Mouse (Mus musculus): Measurements from ENCODE around the gene Gimap9. TPM values are rescaled to one million over a fixed set of nuclear protein-coding genes. Genes with fewer than 3 reads are reported as not detected.
A peak's percentile ranks its signal among the peaks of the same experiment; 100 is the strongest.

Gene Gimap9
- polyA plus RNA-seq, 1 experiment, result 1.7 TPM

DNA sequence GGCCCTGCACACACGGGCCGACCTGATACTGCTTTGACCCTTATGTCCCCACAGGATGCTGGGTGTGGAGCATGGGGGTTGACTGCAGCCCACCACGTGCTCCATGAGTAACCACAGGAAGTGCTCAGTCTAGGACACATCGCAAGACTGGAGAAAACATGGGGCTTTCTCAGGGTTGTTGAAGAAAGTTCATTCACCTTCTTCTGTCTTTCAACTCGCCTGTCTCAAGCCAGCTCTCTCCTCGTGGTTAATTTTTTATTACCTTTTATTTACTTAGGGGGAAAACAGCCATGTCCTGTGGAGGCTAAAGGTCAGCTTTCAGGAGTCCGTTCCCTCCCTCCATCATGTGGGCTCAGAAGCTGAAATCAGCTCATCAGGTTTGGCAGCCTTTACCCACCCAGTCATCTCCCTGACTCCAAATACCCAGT is 9.8 kb upstream of the Gimap9 start:
- DNase-seq (ENCODE audit: low read depth), result no peak
- TF ChIP-seq POLR2A (IDR thresholded peaks at IDR 0.05; ENCODE audit: borderline replicate concordance, extremely low read depth, insufficient read depth, insufficient read length, poor library complexity, severe bottlenecking) (no peak), CTCF (IDR thresholded peaks at IDR 0.05; ENCODE audit: borderline replicate concordance, extremely low read depth, insufficient read depth, insufficient read length) (no peak)

DNA sequence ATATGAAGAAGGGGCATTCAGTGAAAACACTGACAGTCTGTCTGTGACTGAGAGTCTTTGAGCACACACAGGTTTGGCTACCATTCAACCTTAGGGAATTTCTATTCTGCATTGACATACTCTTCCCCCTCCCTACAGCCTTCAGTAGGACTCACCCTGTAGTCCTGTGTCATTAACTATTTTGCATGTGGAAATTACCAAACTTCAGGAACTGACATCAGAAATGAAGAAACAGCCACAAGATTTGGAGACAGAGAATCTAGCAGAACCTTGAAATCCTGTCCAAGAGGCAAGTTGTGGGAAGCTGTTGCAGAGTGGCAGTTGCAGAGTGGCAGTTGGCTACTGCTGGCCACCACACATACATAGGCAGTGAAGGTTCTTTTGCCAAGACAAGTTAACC is 7.9 kb upstream of the Gimap9 start:
- no peak for DNase-seq (ENCODE audit: low read depth)
- TF ChIP-seq CTCF (IDR thresholded peaks at IDR 0.05; ENCODE audit: borderline replicate concordance, extremely low read depth, insufficient read depth, insufficient read length), result no peak
- TF ChIP-seq POLR2A (IDR thresholded peaks at IDR 0.05; ENCODE audit: borderline replicate concordance, extremely low read depth, insufficient read depth, insufficient read length, poor library complexity, severe bottlenecking), result no peak

GRCm38 (mm10) chr6:48669446-48669969 is 6.4 kb upstream of the Gimap9 start:
- DNase-seq (ENCODE audit: low read depth), result no peak
- TF ChIP-seq CTCF (IDR thresholded peaks at IDR 0.05; ENCODE audit: borderline replicate concordance, extremely low read depth, insufficient read depth, insufficient read length) (no peak), POLR2A (IDR thresholded peaks at IDR 0.05; ENCODE audit: borderline replicate concordance, extremely low read depth, insufficient read depth, insufficient read length, poor library complexity, severe bottlenecking) (no peak)

DNA sequence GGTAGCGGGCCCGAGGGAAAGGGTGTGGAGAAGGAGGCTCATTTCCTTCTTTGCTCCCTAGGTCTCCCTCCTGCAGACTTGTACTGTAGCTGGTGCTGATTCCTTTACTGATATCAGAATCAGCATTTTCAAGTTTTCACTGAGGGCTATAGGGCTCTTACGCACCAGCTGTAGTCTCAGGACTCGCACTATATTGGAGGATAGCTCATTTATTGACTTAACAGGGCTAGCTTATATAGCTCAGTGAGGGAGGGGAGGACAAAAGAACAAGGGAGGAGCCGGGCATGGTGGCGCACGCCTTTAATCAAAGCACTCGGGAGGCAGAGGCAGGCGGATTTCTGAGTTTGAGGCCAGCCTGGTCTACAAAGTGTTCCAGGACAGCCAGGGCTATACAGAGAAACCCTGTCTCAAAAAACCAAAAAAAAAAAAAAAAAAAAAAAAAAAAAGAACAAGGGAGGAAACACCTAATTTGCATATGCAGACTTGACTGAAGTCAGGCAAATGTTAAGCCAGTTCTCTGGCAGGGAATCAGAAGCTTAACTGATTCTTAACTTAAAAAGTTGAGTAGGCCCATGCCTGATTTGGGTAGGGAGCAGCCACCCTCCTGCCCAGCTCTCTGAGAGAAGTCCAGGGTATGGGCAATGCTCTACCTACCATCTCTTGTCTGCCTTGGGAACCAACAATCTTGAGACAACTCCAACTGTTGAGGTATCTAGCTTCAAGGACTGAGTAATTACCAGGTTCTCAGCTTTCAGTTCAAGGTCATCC is 1.5 kb upstream of the Gimap9 start:
- TF ChIP-seq POLR2A (IDR thresholded peaks at IDR 0.05; ENCODE audit: borderline replicate concordance, extremely low read depth, insufficient read depth, insufficient read length, poor library complexity, severe bottlenecking), result no peak
- no peak for TF ChIP-seq CTCF (IDR thresholded peaks at IDR 0.05; ENCODE audit: borderline replicate concordance, extremely low read depth, insufficient read depth, insufficient read length)
- no peak for DNase-seq (ENCODE audit: low read depth)

- no peak for TF ChIP-seq CTCF (IDR thresholded peaks at IDR 0.05; ENCODE audit: borderline replicate concordance, extremely low read depth, insufficient read depth, insufficient read length)
- peak; percentile 20 for DNase-seq (ENCODE audit: low read depth)
These were observed 464 bp upstream of the Gimap9 start for GRCm38 (mm10) chr6:48675400-48675930.

GRCm38 (mm10) chr6:48676860-48677415 is 1.0 kb downstream of the Gimap9 start:
- DNase-seq (ENCODE audit: low read depth), result no peak
- no peak for TF ChIP-seq POLR2A (IDR thresholded peaks at IDR 0.05; ENCODE audit: borderline replicate concordance, extremely low read depth, insufficient read depth, insufficient read length, poor library complexity, severe bottlenecking)
- no peak for TF ChIP-seq CTCF (IDR thresholded peaks at IDR 0.05; ENCODE audit: borderline replicate concordance, extremely low read depth, insufficient read depth, insufficient read length)

DNA sequence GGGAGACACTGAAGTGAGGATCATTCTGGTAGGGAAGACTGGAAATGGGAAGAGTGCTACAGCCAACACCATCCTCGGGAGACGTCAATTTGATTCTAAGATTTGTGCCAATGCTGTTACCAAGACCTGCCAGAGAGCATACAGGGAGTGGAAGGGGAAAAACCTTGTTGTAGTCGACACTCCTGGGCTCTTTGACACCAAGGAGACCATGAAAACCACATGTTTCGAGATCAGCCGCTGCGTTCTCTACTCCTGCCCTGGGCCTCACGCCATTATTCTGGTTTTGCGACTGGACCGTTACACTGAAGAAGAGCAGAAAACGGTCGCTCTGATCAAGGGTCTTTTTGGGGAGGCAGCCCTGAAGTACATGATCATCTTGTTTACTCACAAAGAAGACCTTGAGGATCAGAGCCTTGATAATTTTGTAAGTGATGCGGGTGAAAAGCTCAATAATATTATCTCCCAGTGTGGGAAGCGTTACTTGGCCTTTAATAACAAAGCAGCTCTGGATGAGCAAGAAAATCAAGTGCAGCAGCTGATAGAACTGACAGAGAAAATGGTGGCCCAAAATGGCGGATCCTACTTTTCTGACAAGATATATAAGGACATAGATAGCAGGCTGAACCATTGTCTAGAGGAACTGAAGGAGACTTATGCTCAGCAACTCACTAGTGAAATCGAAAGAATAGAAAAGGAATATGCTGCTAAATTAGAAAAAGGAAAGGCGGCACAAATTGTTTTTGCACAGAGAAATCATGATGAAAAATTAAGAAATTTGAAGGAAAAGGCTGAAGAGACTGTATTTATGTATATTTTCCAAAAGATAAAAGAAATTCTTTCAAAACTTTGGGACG is 1.8 kb downstream of the Gimap9 start:
- TF ChIP-seq CTCF (IDR thresholded peaks at IDR 0.05; ENCODE audit: borderline replicate concordance, extremely low read depth, insufficient read depth, insufficient read length), result no peak
- TF ChIP-seq POLR2A (IDR thresholded peaks at IDR 0.05; ENCODE audit: borderline replicate concordance, extremely low read depth, insufficient read depth, insufficient read length, poor library complexity, severe bottlenecking), result no peak
- no peak for DNase-seq (ENCODE audit: low read depth)

DNA sequence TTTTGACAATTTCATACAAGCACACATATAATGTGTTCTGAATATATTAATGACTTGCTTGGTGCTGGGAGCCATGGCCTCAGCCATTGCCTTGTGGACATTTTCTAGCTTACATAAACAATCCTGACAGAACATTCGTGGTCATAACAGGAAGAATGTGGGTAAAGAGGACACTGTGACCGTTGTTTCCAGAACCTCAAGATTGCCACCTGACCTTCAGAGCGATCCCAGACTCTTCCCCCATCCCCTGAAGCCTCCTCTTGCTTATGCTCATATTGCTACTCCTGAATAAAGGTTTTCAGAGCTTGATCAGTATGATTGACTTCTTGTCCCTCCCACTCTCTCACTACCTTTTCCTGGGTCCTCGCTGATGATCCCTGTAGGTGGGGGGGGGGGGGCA is 2.5 kb downstream of the Gimap9 start:
- TF ChIP-seq CTCF (IDR thresholded peaks at IDR 0.05; ENCODE audit: borderline replicate concordance, extremely low read depth, insufficient read depth, insufficient read length) (no peak), POLR2A (IDR thresholded peaks at IDR 0.05; ENCODE audit: borderline replicate concordance, extremely low read depth, insufficient read depth, insufficient read length, poor library complexity, severe bottlenecking) (no peak)
- DNase-seq (ENCODE audit: low read depth), result no peak

DNA sequence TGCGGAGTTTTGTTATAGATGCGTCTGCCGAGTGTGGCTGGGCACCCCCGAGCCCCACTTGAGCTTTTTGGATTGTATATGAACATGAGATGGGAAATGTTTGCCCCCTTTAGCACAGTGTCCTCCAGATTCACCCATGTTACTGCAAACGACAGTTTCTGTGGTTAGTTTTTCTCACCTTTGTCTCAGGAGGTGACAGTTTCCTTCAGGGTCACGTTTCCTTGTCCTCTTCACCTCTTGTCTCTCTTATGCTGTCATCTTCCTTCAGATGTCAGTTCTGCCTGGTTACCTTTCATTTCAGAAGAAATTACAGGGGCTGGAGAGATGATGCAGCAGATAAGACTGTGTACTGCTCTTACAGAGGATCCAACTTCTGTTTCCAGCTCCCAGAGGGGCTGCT is 3.8 kb downstream of the Gimap9 start:
- TF ChIP-seq CTCF (IDR thresholded peaks at IDR 0.05; ENCODE audit: borderline replicate concordance, extremely low read depth, insufficient read depth, insufficient read length), result no peak
- no peak for TF ChIP-seq POLR2A (IDR thresholded peaks at IDR 0.05; ENCODE audit: borderline replicate concordance, extremely low read depth, insufficient read depth, insufficient read length, poor library complexity, severe bottlenecking)
- no peak for DNase-seq (ENCODE audit: low read depth)

GRCm38 (mm10) chr6:48680421-48680820 is 4.5 kb downstream of the Gimap9 start:
- no peak for DNase-seq (ENCODE audit: low read depth)
- TF ChIP-seq CTCF (IDR thresholded peaks at IDR 0.05; ENCODE audit: borderline replicate concordance, extremely low read depth, insufficient read depth, insufficient read length) (no peak), POLR2A (IDR thresholded peaks at IDR 0.05; ENCODE audit: borderline replicate concordance, extremely low read depth, insufficient read depth, insufficient read length, poor library complexity, severe bottlenecking) (no peak)

DNA sequence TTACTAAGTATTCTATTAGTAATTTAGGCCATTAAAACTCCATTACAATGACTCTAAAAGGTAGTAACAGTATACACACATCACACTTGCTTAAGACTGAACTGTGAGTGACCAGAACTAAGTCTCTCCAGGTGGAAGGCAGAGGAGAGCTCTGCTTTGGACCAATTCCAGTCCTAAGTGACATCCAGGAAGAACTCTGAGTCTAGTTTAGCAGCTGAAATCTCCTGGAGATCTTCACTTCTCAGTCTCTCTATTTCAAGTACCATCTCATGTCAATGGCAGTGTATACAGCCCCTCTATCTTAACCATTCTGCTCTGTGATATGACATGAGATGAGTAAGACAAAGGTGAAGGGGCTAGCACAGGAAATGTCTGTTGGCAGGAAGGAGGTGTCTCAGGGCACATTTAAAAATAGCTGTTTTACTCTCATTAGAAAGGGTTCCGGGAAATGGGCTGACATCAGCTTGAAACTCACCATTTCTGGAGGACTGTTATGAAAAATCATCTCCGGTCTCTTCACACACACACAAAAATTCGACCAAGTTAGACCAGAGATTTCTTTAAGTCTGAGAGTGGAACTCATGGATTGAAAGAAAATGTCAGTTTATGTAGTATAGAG is 5.7 kb downstream of the Gimap9 start:
- no peak for DNase-seq (ENCODE audit: low read depth)
- TF ChIP-seq POLR2A (IDR thresholded peaks at IDR 0.05; ENCODE audit: borderline replicate concordance, extremely low read depth, insufficient read depth, insufficient read length, poor library complexity, severe bottlenecking), result no peak
- TF ChIP-seq CTCF (IDR thresholded peaks at IDR 0.05; ENCODE audit: borderline replicate concordance, extremely low read depth, insufficient read depth, insufficient read length), result no peak

All from brain, embryonic 14.5 days (tissue).